In genomic region chr8:105305211-105306145, GRCm38 (mm10) we compare ENCODE assay signal across 8 mouse cellular contexts. TPM values are rescaled to one million over a fixed set of nuclear protein-coding genes. Genes with fewer than 3 reads are reported as not detected.
A peak's percentile ranks its signal among the peaks of the same experiment; 100 is the strongest.
DNase-seq lines count a peak whose midpoint lies in the region; ATAC-seq and TF ChIP-seq lines count a peak whose summit lies in the region.

TSS of gene Elmo3 (plus strand) at chr8:105305601.

- DNase-seq in heart, adult 18-20 months = peak; percentile 43 to 51
- no peak for DNase-seq in heart, adult 8-10 months (ENCODE audit: low spot score)
- peak; percentile 76 for DNase-seq in brain, adult 2 months (ENCODE audit: low read depth, low spot score)
- DNase-seq in midbrain, embryonic 10.5 days (ENCODE audit: low spot score) = peak; percentile 42

- peak within 1 kb of the TSS; percentile 48 for H3K4me2 ChIP-seq in hindbrain, embryonic 15.5 days
- H3K4me2 ChIP-seq in limb, embryonic 12.5 days = peak within 1 kb of the TSS; percentile 74

- H3K9ac ChIP-seq in hindbrain, embryonic 15.5 days = peak within 1 kb of the TSS; percentile 38
- H3K9ac ChIP-seq in limb, embryonic 12.5 days (replicated peaks) = peak within 1 kb of the TSS; percentile 54

- WGBS in hindbrain, embryonic 15.5 days = 10% methylated on average over 28 of the region's 30 CpGs
- WGBS in limb, embryonic 12.5 days = 9% methylated on average over 30 of the region's 30 CpGs
- 9% methylated on average over 30 of the region's 30 CpGs for WGBS in midbrain, embryonic 10.5 days

- H3K27ac ChIP-seq in hindbrain, embryonic 15.5 days (replicated peaks) = no peak within 1 kb of the TSS
- H3K27ac ChIP-seq in limb, embryonic 12.5 days = peak within 1 kb of the TSS; percentile 62
- H3K27ac ChIP-seq in midbrain, embryonic 10.5 days (replicated peaks) = peak within 1 kb of the TSS; percentile 61
- 0 out of 2 replicates have a peak within 1 kb of the TSS, but pooled peaks have one; percentile 56 for H3K27ac ChIP-seq in testis, adult 2 months (ENCODE audit: control insufficient read depth, insufficient read depth, low read depth, low read length)

- TF ChIP-seq CTCF in testis, adult 2 months (IDR thresholded peaks at IDR 0.05; ENCODE audit: control insufficient read depth, insufficient read depth, insufficient replicate concordance, low read depth, low read length) = 0 out of 2 replicates have a peak, but pooled peaks have one; percentile 21

- H3K9me3 ChIP-seq in hindbrain, embryonic 15.5 days = no peaks in the 10 kb centered on the region
- H3K9me3 ChIP-seq in limb, embryonic 12.5 days = no peaks in the 10 kb centered on the region
- no peaks in the 10 kb centered on the region for H3K9me3 ChIP-seq in midbrain, embryonic 10.5 days (replicated peaks)

- peak; percentile 55 for TF ChIP-seq POLR2A in testis, adult 2 months (IDR thresholded peaks at IDR 0.05; ENCODE audit: control insufficient read depth, low read depth, low read length)

- H3K27me3 ChIP-seq in hindbrain, embryonic 15.5 days = no peaks in the 10 kb centered on the region
- no peaks in the 10 kb centered on the region for H3K27me3 ChIP-seq in limb, embryonic 12.5 days
- no peaks in the 10 kb centered on the region for H3K27me3 ChIP-seq in midbrain, embryonic 10.5 days (ENCODE audit: low read depth, poor library complexity, severe bottlenecking)
- H3K27me3 ChIP-seq in testis, adult 2 months (ENCODE audit: control insufficient read depth, insufficient read depth, low read length) = no peaks in the 10 kb centered on the region

- H3K36me3 ChIP-seq in hindbrain, embryonic 15.5 days = peaks cover 53% of the 10 kb centered on the region
- peaks cover 84% of the 10 kb centered on the region for H3K36me3 ChIP-seq in limb, embryonic 12.5 days
- H3K36me3 ChIP-seq in midbrain, embryonic 10.5 days = peaks cover 95% of the 10 kb centered on the region
- peaks cover 2% of the 10 kb centered on the region; the same call in 1 of the 2 replicates for H3K36me3 ChIP-seq in testis, adult 2 months (ENCODE audit: control insufficient read depth, insufficient read depth, low read length)

- H3K4me3 ChIP-seq in hindbrain, embryonic 15.5 days = peak within 1 kb of the TSS; percentile 16
- peak within 1 kb of the TSS; percentile 38 for H3K4me3 ChIP-seq in limb, embryonic 12.5 days (replicated peaks)
- H3K4me3 ChIP-seq in midbrain, embryonic 10.5 days = peak within 1 kb of the TSS; percentile 42
- H3K4me3 ChIP-seq in testis, adult 2 months (ENCODE audit: control insufficient read depth, low read depth, low read length) = peak within 1 kb of the TSS; percentile 57

- H3K4me1 ChIP-seq in hindbrain, embryonic 15.5 days (replicated peaks) = peaks cover 15% of the 10 kb centered on the region
- H3K4me1 ChIP-seq in limb, embryonic 12.5 days (replicated peaks) = peaks cover 21% of the 10 kb centered on the region
- H3K4me1 ChIP-seq in midbrain, embryonic 10.5 days = peaks cover 14% of the 10 kb centered on the region
- peaks cover 7% of the 10 kb centered on the region for H3K4me1 ChIP-seq in testis, adult 2 months (ENCODE audit: control insufficient read depth, insufficient read depth, low read length)

- peak; percentile 62 for ATAC-seq in erythroid progenitor cell, adult 5-6 weeks (replicated peaks; ENCODE audit: low FRiP score, poor library complexity, severe bottlenecking)
- ATAC-seq in hindbrain, embryonic 15.5 days (ENCODE audit: low FRiP score, low read depth) = peak; percentile 66
- peak; percentile 73 for ATAC-seq in limb, embryonic 12.5 days (ENCODE audit: insufficient number of reproducible peaks, insufficient read depth, low FRiP score, low TSS enrichment, low read depth)

RNA-seq across cellular contexts. Expression of gene Elmo3, which starts in this region (rescaled TPM):
- 1 to 10 TPM in 1 of 2 experiments, under 1 TPM in 1; 0.60 to 1.6 TPM for total RNA-seq in heart, adult 18-20 months (2021)
- total RNA-seq in heart, adult 8-10 months (2022) = 1 to 10 TPM in 3 of 4 experiments, under 1 TPM in 1; 0.75 to 1.8 (median 1.3) TPM
- total RNA-seq in erythroid progenitor cell, adult 5-6 weeks (2015; ENCODE audit: low replicate concordance) = 10.1 and 18.7 TPM in 2 replicates
- 14.0 and 21.9 TPM in 2 replicates for total RNA-seq in erythroid progenitor cell, adult 5-6 weeks (2017; ENCODE audit: low replicate concordance)
- polyA plus RNA-seq in hindbrain, embryonic 15.5 days (2015; fragmentation: Nextera tagmentation; extraction: Ambion mirVana) = 1.3 and 1.5 TPM in 2 replicates
- polyA plus RNA-seq in limb, embryonic 12.5 days (2016; fragmentation: Nextera tagmentation; extraction: Ambion mirVana) = 4.3 and 4.4 TPM in 2 replicates
- 1.3 and 1.5 TPM in 2 replicates for polyA plus RNA-seq in midbrain, embryonic 10.5 days (2016; fragmentation: Nextera tagmentation; extraction: Ambion mirVana)
- polyA plus RNA-seq in testis, adult 2 months (2012; rRNA removed) = 3.5 and 5.0 TPM in 2 replicates
